Mouse (Mus musculus) stomach, embryonic 14.5 days (tissue): ENCODE data around the gene Gmeb2. TPM values are rescaled to one million over a fixed set of nuclear protein-coding genes. Genes with fewer than 3 reads are reported as not detected.

Experiments used
- ATAC-seq: fragments of 200-750 bp; cut with Nextera tagmentation; 2 replicates; pipeline ENCODE4 v1.8.0; 2017; ENCODE audit warnings: low read depth, moderate TSS enrichment; ENCODE audit not compliant: insufficient number of reproducible peaks, insufficient read depth, low FRiP score
- H3K27ac ChIP-seq: fragments of 300-500 bp; sonication (generic); 2 replicates; pipeline ENCODE4 v1.5.1; 2014; ENCODE audit warnings: mild to moderate bottlenecking, low read length, moderate library complexity, mixed read lengths
- H3K27me3 ChIP-seq: fragments of 300-500 bp; sonication (generic); 2 replicates; pipeline ENCODE4 v1.6.1; 2014; ENCODE audit warnings: low read length, control low read depth, mixed read lengths; ENCODE audit not compliant: control insufficient read depth, insufficient read depth
- H3K36me3 ChIP-seq: fragments of 300-500 bp; sonication (generic); 2 replicates; pipeline ENCODE4 v1.6.1; 2014; ENCODE audit warnings: mild to moderate bottlenecking, control low read depth, low read length, moderate library complexity, mixed read lengths; ENCODE audit not compliant: control insufficient read depth, insufficient read depth
- H3K4me1 ChIP-seq: fragments of 300-500 bp; sonication (generic); 2 replicates; pipeline ENCODE4 v1.6.1; 2014; ENCODE audit warnings: low read length, control low read depth, mixed read lengths; ENCODE audit not compliant: control insufficient read depth, insufficient read depth
- H3K4me2 ChIP-seq: fragments of 300-500 bp; sonication (generic); replicated peaks from 2 replicates; pipeline ENCODE4 v1.6.1; 2014; ENCODE audit warnings: low read depth, low read length, control low read depth
- H3K4me3 ChIP-seq: fragments of 300-500 bp; sonication (generic); 2 replicates; pipeline ENCODE4 v1.5.1; 2014; ENCODE audit warnings: low read depth, low read length, control low read depth
- H3K9ac ChIP-seq: fragments of 300-500 bp; sonication (generic); replicated peaks from 2 replicates; pipeline ENCODE4 v1.6.1; 2014; ENCODE audit warnings: low read depth, mild to moderate bottlenecking, control low read depth, low read length, moderate library complexity, mixed read lengths
- H3K9me3 ChIP-seq: fragments of 300-500 bp; sonication (generic); 2 replicates; pipeline ENCODE4 v1.6.1; 2016; ENCODE audit warnings: low read depth, low read length, control low read depth; ENCODE audit not compliant: control insufficient read depth
- WGBS: fragments of 180-500 bp; shearing (Covaris S2); extraction: QIAGEN DNeasy Blood & Tissue Kit; methylation state at CpG from one replicate; pipeline ENCODE4 v1.1.7; 2014; 5-methylcytosine and 5-hydroxymethylcytosine counted together
- polyA plus RNA-seq: library from polyadenylated mRNA; unstranded; fragments of >200 nt; fragmentation: Nextera tagmentation; extraction: Ambion mirVana; gene quantifications from 2 replicates; pipeline ENCODE4 v1.2.1, GENCODE M21; 2014

Gene Gmeb2
- polyA plus RNA-seq, 1 experiment from 2014 or later: 15.4 TPM

DNA sequence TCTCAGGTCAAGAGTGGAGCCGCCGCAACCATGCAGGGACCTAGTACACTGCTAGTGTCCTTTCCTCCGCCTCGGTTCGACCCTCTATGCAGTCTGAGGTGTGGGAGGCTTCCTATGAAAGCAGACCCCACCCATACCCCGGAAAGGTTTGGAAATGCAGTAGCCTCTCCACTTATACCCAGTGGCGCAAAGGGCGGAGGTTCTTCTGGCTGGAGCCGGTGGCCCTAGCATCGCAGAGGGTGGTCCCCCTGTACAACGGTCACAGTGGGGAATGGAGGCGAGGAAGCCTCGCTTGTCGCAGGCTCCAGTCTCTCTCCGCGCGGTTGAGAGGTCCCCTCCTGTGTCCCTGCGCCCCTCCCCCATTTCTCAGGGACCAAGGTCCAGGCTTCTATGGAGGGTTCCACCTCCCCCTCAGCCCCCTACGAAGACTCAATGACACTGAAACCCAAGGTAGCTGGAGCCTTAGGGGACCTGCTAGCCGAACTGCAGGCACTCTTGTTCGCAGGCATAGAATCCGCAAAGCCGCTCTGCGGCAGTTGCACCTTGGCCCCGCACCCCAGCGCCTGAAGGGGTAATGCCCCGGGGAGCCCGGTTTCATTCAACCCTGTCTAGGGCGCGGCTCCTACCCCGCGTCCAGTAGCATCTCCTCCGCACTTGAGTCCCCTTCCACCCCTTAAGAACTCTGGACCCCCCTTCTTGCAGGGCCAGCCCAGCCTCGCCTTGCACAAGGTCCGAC, 25.7 kb upstream of the Gmeb2 start:
- H3K4me1 ChIP-seq: no peaks in the 10 kb centered on the region
- peak; percentile 46; the same call in 1 of the 2 replicates for ATAC-seq
- peak overlapping the region; percentile 6 for H3K4me3 ChIP-seq
- H3K4me2 ChIP-seq: peak overlapping the region; percentile 6; the same call in 1 of the 2 replicates
- no peak overlapping the region for H3K27ac ChIP-seq
- WGBS: 4% methylated on average over 35 of the region's 35 CpGs
- no peaks in the 10 kb centered on the region for H3K9me3 ChIP-seq
- no peak overlapping the region for H3K9ac ChIP-seq
- H3K27me3 ChIP-seq: peaks cover 16% of the 10 kb centered on the region
- no peaks in the 10 kb centered on the region for H3K36me3 ChIP-seq

GRCm38 (mm10) chr2:181313006-181313343, 25.1 kb upstream of the Gmeb2 start:
- Histone ChIP-seq H3K9ac (no peak overlapping the region), H3K27ac (no peak overlapping the region), H3K27me3 (peaks cover 16% of the 10 kb centered on the region), H3K36me3 (no peaks in the 10 kb centered on the region), H3K4me1 (no peaks in the 10 kb centered on the region), H3K9me3 (no peaks in the 10 kb centered on the region), H3K4me2 (no peak overlapping the region), H3K4me3 (peak overlapping the region; percentile 6; the same call in 1 of the 2 replicates)
- ATAC-seq: no peak
- WGBS: 17% methylated on average over 5 of the region's 5 CpGs

DNA sequence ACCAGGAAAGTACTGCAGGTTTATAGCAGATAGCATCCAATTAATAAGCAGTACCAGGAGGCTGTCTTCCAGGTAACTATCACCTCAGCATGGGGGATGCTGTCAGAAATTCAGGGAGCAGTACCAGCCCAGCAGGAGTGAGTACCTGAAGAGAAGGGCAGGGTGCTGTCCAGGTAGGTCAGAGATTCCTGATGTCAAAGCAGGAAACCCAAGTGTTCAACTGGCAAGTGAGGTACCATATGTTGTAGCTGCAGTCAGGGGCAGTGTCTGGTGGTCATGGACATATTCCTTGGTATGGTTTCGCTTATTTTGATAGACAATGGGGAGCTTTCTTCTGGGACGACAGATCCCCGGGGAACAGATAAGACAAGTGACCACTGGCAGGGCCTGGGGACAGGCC, 24.6 kb upstream of the Gmeb2 start:
- Histone ChIP-seq H3K36me3 (no peaks in the 10 kb centered on the region), H3K27ac (no peak overlapping the region), H3K9ac (no peak overlapping the region), H3K4me2 (no peak overlapping the region), H3K4me3 (no peak overlapping the region), H3K27me3 (peaks cover 16% of the 10 kb centered on the region), H3K4me1 (no peaks in the 10 kb centered on the region), H3K9me3 (no peaks in the 10 kb centered on the region)
- ATAC-seq: no peak
- WGBS: 73% methylated on average over 3 of the region's 3 CpGs

- Histone ChIP-seq H3K36me3 (no peaks in the 10 kb centered on the region), H3K9ac (no peak overlapping the region), H3K4me1 (no peaks in the 10 kb centered on the region), H3K4me3 (no peak overlapping the region), H3K4me2 (peak overlapping the region; percentile 12; the same call in 1 of the 2 replicates), H3K27ac (no peak overlapping the region), H3K9me3 (no peaks in the 10 kb centered on the region), H3K27me3 (peaks cover 7% of the 10 kb centered on the region; the same call in 1 of the 2 replicates)
- ATAC-seq: 0 out of 2 replicates have a peak, but pooled peaks have one; percentile 14
- WGBS: 12% methylated on average over 30 of the region's 30 CpGs
Measured at GRCm38 (mm10) chr2:181307144-181307804, 19.4 kb upstream of the Gmeb2 start.

GRCm38 (mm10) chr2:181304944-181305343, 17.1 kb upstream of the Gmeb2 start:
- Histone ChIP-seq H3K36me3 (peaks cover 7% of the 10 kb centered on the region; the same call in 1 of the 2 replicates), H3K27me3 (peaks cover 7% of the 10 kb centered on the region; the same call in 1 of the 2 replicates), H3K27ac (no peak overlapping the region), H3K4me2 (no peak overlapping the region), H3K4me3 (no peak overlapping the region), H3K9ac (no peak overlapping the region), H3K4me1 (no peaks in the 10 kb centered on the region), H3K9me3 (peaks cover 3% of the 10 kb centered on the region; the same call in 1 of the 2 replicates)
- ATAC-seq: no peak
- WGBS: 73% methylated on average over 1 of the region's 1 CpGs

GRCm38 (mm10) chr2:181302041-181302440, 14.2 kb upstream of the Gmeb2 start:
- Histone ChIP-seq H3K4me1 (no peaks in the 10 kb centered on the region), H3K27ac (no peak overlapping the region), H3K9ac (no peak overlapping the region), H3K4me3 (no peak overlapping the region), H3K27me3 (peaks cover 7% of the 10 kb centered on the region; the same call in 1 of the 2 replicates), H3K36me3 (peaks cover 7% of the 10 kb centered on the region; the same call in 1 of the 2 replicates), H3K4me2 (no peak overlapping the region), H3K9me3 (peaks cover 3% of the 10 kb centered on the region; the same call in 1 of the 2 replicates)
- 32% methylated on average over 3 of the region's 3 CpGs for WGBS
- ATAC-seq: no peak

DNA sequence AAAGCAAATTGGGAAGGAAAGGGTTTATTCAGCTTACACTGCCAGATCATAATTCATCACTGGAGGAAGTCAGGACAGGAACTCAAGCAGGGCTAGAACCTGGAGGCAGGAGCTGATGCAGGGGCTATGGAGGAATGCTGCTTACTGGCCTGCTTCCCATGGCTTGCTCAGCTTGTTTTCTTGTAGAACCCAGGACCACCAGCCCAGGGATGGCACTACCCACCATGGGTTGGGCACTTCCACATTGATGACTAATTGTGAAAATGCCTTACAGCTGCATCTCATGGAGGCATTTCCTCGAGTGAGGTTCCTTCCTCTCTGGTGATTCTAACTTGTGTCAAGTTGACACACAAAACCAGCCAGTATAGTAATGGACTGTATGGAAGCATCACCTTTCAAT, 3.1 kb upstream of the Gmeb2 start:
- no peak overlapping the region for H3K27ac ChIP-seq
- H3K4me3 ChIP-seq: no peak overlapping the region
- WGBS: 78% methylated on average over 1 of the region's 1 CpGs
- H3K9ac ChIP-seq: no peak overlapping the region
- H3K27me3 ChIP-seq: no peaks in the 10 kb centered on the region
- no peak for ATAC-seq
- no peak overlapping the region for H3K4me2 ChIP-seq
- no peaks in the 10 kb centered on the region for H3K36me3 ChIP-seq
- no peaks in the 10 kb centered on the region for H3K9me3 ChIP-seq
- H3K4me1 ChIP-seq: peaks cover 12% of the 10 kb centered on the region; the same call in 1 of the 2 replicates

DNA sequence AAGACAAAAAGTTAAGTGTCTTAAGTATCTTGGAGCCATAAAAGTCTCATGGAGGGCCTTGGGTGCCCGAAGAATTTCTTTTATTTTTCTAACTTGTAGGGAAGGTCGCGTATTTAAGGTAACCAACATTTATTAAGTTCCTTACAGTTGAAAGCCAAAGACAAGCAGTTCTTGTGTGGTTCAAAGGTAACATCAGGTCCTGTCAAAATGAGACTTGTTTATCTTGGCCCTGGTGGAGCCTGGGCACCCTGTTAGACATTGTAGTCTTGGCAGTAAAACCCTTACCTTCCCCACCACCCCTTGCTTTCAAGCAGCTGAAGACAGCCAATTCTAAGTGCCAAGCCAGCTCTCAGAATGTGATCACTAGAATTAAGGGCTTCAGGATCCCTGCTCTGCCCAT, 856 bp upstream of the Gmeb2 start:
- no peak for ATAC-seq
- no peaks in the 10 kb centered on the region for H3K36me3 ChIP-seq
- 72% methylated on average over 3 of the region's 3 CpGs for WGBS
- no peaks in the 10 kb centered on the region for H3K27me3 ChIP-seq
- peaks cover 12% of the 10 kb centered on the region; the same call in 1 of the 2 replicates for H3K4me1 ChIP-seq
- no peaks in the 10 kb centered on the region for H3K9me3 ChIP-seq
- H3K4me3 ChIP-seq: peak overlapping the region; percentile 68
- H3K9ac ChIP-seq: peak overlapping the region; percentile 38; the same call in 1 of the 2 replicates
- no peak overlapping the region for H3K27ac ChIP-seq
- peak overlapping the region; percentile 60 for H3K4me2 ChIP-seq
